Mouse (Mus musculus): ENCODE results near the gene Hnrnph1. TPM values are rescaled to one million over a fixed set of nuclear protein-coding genes. Genes with fewer than 3 reads are reported as not detected.

Gene Hnrnph1
- total RNA-seq (2021) = 100 to 1,000 TPM; 110 to 114 TPM
- 56.3 and 103 TPM in 2 replicates for polyA plus RNA-seq (2012; rRNA removed)
- long read RNA-seq, transcript Hnrnph1-201 (14 exons, 2,225 nt) = major isoform, 5 of 23 reads
- long read RNA-seq, partial matches to known transcripts = 9 of 23 reads
- long read RNA-seq, other reads (novel, unspliced or antisense) = 7 of 23 reads

DNA sequence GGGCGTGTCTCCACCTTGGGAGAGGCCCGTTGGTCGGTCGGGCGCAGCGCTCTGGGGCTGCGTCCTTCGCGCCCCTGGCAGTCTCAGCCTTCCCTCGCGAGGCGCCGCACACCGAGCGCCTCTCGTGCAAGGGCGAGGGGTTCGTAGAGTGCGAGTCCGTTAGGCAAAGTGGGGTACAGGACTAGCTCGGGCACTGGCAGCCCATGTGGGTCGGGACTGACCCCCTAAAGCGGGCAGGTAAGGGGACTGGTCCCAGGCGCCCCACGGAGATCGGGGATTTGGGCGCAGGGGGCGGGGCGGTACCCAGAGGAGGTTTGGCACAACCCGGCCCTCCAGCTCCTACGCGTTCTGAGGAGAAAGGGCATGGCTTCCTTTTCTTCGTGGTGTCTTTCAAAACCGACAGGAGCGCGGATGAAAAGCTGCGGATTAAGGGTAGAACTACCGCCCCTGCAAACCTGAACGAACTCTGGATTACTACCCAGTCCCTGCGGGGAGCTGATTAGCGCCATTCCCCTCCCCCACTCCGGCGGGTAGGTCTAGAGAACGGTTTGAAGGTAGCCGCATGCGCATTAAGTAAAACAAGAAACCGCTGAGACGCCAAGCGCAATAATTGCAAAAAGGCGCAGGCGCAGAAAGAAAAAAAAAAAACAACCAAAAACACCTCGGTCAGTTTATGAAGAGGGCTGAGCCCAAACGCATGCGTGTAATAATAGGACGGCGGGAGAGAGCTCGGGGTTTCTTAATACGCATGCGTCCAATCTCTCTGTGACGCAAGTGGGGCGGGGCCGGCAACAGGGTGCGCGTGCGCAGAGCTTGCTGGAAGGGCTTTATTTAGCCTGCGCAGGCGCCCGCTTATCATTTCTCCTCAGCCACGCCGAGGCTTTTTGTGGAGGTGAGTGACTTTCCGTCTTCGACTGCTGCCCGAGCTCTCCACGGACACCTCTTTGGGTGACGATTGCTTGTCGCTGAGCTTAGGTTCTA is at the start of gene Hnrnph1:
TSS of gene Hnrnph1 (plus strand) at position 80 of the 981 bp plus-strand sequence.
- no peaks in the 10 kb centered on the region for H3K27me3 ChIP-seq (ENCODE audit: control insufficient read depth, insufficient read depth, low read length)
- intact Hi-C loops (cut with DNase I) = loop anchor here (2.0 kb wide), 1 partner anchor 52 kb away; the partner anchor contains the start of gene Canx

GRCm38 (mm10) chr11:50328075-50328625 is 48.6 kb upstream of the Hnrnph1 start:
- Histone ChIP-seq H3K36me3 (ENCODE audit: control insufficient read depth, insufficient read depth, low read length) (peaks cover 13% of the 10 kb centered on the region), H3K79me2 (replicated peaks; ENCODE audit: control insufficient read depth, insufficient read depth, low read length) (peaks cover 8% of the 10 kb centered on the region), H3K9ac (ENCODE audit: low read depth, low read length) (no peak overlapping the region), H3K27ac (no peak overlapping the region), H3K4me1 (ENCODE audit: control insufficient read depth, insufficient read depth, low read length) (peaks cover 3% of the 10 kb centered on the region), H3K27me3 (ENCODE audit: control insufficient read depth, insufficient read depth, low read length) (no peaks in the 10 kb centered on the region), H3K4me3 (no peak overlapping the region)
- intact Hi-C loops (cut with DNase I) = loop anchor here (5.0 kb wide), 1 partner anchor 34 kb away; no protein-coding TSS in a partner anchor
- no peak for TF ChIP-seq POLR2A (IDR thresholded peaks at IDR 0.05; ENCODE audit: insufficient read depth, low read depth, low read length)
- TF ChIP-seq EP300 (IDR thresholded peaks at IDR 0.05; ENCODE audit: insufficient read depth, low read depth, low read length) = no peak
- TF ChIP-seq CTCF (IDR thresholded peaks at IDR 0.05) = no peak
- WGBS = 66% methylated on average over 3 of the region's 3 CpGs
- no peak for DNase-seq

More for the DNA sequence above, at the start of gene Hnrnph1:
- Histone ChIP-seq H3K9ac (ENCODE audit: low read depth, low read length) (peak within 1 kb of the TSS; percentile 98), H3K4me1 (ENCODE audit: control insufficient read depth, insufficient read depth, low read length) (peaks cover 6% of the 10 kb centered on the region), H3K27ac (peak within 1 kb of the TSS; percentile 99), H3K36me3 (ENCODE audit: control insufficient read depth, insufficient read depth, low read length) (peaks cover 25% of the 10 kb centered on the region), H3K79me2 (replicated peaks; ENCODE audit: control insufficient read depth, insufficient read depth, low read length) (0 out of 2 replicates have a peak, but pooled peaks cover 3% of the 10 kb centered on the region), H3K4me3 (peak within 1 kb of the TSS; percentile 95)
- TF ChIP-seq EP300 (IDR thresholded peaks at IDR 0.05; ENCODE audit: insufficient read depth, low read depth, low read length) (peak; percentile 76), POLR2A (IDR thresholded peaks at IDR 0.05; ENCODE audit: insufficient read depth, low read depth, low read length) (peak; percentile 99), CTCF (IDR thresholded peaks at IDR 0.05) (peak; percentile 44; the same call in 1 of the 2 replicates)
- peak; percentile 99 for DNase-seq
- WGBS = under 1% methylated on average over 76 of the region's 76 CpGs

DNA sequence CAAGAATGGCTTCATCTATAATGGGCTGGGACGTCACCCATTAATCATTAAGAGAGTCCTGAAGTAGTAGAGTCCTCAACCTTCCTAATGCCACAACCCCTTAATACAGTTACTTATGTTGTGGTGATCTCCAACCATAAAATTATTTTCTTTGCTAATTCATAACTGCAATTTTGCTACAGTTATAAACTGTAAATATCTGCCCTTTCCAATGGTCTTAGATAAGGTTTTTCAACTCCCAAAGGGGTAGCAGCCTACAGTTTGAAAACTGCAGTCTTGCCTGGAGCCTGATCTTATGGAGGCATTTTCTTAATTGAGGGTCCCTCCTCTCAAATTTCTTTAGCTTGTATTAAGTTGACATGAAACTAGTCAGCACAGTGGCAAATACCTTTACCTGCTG is 47.4 kb upstream of the Hnrnph1 start:
- Histone ChIP-seq H3K27me3 (ENCODE audit: control insufficient read depth, insufficient read depth, low read length) (no peaks in the 10 kb centered on the region), H3K9ac (ENCODE audit: low read depth, low read length) (no peak overlapping the region), H3K36me3 (ENCODE audit: control insufficient read depth, insufficient read depth, low read length) (peaks cover 5% of the 10 kb centered on the region), H3K4me1 (ENCODE audit: control insufficient read depth, insufficient read depth, low read length) (peaks cover 2% of the 10 kb centered on the region; the same call in 1 of the 2 replicates), H3K27ac (no peak overlapping the region), H3K79me2 (replicated peaks; ENCODE audit: control insufficient read depth, insufficient read depth, low read length) (peaks cover 4% of the 10 kb centered on the region), H3K4me3 (no peak overlapping the region)
- DNase-seq = no peak
- 100% methylated on average over 1 of the region's 1 CpGs for WGBS
- no peak for TF ChIP-seq POLR2A (IDR thresholded peaks at IDR 0.05; ENCODE audit: insufficient read depth, low read depth, low read length)
- TF ChIP-seq CTCF (IDR thresholded peaks at IDR 0.05) = no peak
- TF ChIP-seq EP300 (IDR thresholded peaks at IDR 0.05; ENCODE audit: insufficient read depth, low read depth, low read length) = no peak
- intact Hi-C loops (cut with DNase I) = loop anchor here (5.0 kb wide), 1 partner anchor 33 kb away; no protein-coding TSS in a partner anchor

- Histone ChIP-seq H3K4me3 (no peak overlapping the region), H3K27ac (no peak overlapping the region), H3K4me1 (ENCODE audit: control insufficient read depth, insufficient read depth, low read length) (peaks cover 2% of the 10 kb centered on the region; the same call in 1 of the 2 replicates), H3K27me3 (ENCODE audit: control insufficient read depth, insufficient read depth, low read length) (no peaks in the 10 kb centered on the region), H3K79me2 (replicated peaks; ENCODE audit: control insufficient read depth, insufficient read depth, low read length) (no peaks in the 10 kb centered on the region), H3K9ac (ENCODE audit: low read depth, low read length) (no peak overlapping the region), H3K36me3 (ENCODE audit: control insufficient read depth, insufficient read depth, low read length) (no peaks in the 10 kb centered on the region)
- no peak for TF ChIP-seq POLR2A (IDR thresholded peaks at IDR 0.05; ENCODE audit: insufficient read depth, low read depth, low read length)
- no peak for TF ChIP-seq CTCF (IDR thresholded peaks at IDR 0.05)
- no peak for TF ChIP-seq EP300 (IDR thresholded peaks at IDR 0.05; ENCODE audit: insufficient read depth, low read depth, low read length)
- DNase-seq = no peak
- intact Hi-C loops (cut with DNase I) = no loop called here
- 56% methylated on average over 3 of the region's 3 CpGs for WGBS
Measured at GRCm38 (mm10) chr11:50333181-50333580, 43.6 kb upstream of the Hnrnph1 start.

GRCm38 (mm10) chr11:50336126-50336525 is 40.7 kb upstream of the Hnrnph1 start:
- no peaks in the 10 kb centered on the region for H3K36me3 ChIP-seq (ENCODE audit: control insufficient read depth, insufficient read depth, low read length)
- H3K27ac ChIP-seq = no peak overlapping the region
- no peaks in the 10 kb centered on the region for H3K79me2 ChIP-seq (replicated peaks; ENCODE audit: control insufficient read depth, insufficient read depth, low read length)
- 53% methylated on average over 1 of the region's 1 CpGs for WGBS
- TF ChIP-seq POLR2A (IDR thresholded peaks at IDR 0.05; ENCODE audit: insufficient read depth, low read depth, low read length) (no peak), EP300 (IDR thresholded peaks at IDR 0.05; ENCODE audit: insufficient read depth, low read depth, low read length) (no peak), CTCF (IDR thresholded peaks at IDR 0.05) (no peak)
- intact Hi-C loops (cut with DNase I) = no loop called here
- no peak for DNase-seq
- H3K4me3 ChIP-seq = no peak overlapping the region
- H3K27me3 ChIP-seq (ENCODE audit: control insufficient read depth, insufficient read depth, low read length) = no peaks in the 10 kb centered on the region
- peaks cover 2% of the 10 kb centered on the region; the same call in 1 of the 2 replicates for H3K4me1 ChIP-seq (ENCODE audit: control insufficient read depth, insufficient read depth, low read length)
- no peak overlapping the region for H3K9ac ChIP-seq (ENCODE audit: low read depth, low read length)

Measured in heart, adult 2 months (tissue).